Mouse (Mus musculus): ENCODE results near the gene Sik2.

DNA sequence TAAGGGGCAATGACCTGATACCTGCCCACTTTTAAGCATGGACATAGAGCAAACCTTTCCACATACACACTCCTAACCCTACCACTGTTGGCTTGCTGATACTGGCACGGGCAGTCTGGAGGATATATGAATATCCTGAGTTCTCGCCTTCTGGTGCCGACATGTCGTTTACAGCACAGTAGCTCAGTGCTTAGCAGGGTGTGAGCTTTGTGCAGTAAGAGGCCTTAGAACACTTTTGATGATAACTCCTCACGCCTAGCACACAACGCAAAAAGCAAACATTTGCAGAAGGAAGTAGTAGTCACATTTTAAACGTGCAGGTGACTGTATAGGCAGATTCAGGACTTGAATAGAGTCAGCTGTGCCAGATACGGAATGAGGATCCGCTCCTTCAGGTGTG, 159.1 kb downstream of the Sik2 start:
- TF ChIP-seq POLR2A (IDR thresholded peaks at IDR 0.05; ENCODE audit: insufficient read length, low read depth) (no peak), MYOG (IDR thresholded peaks at IDR 0.05; ENCODE audit: control insufficient read depth in 1 of 3, insufficient read depth in 1 of 3, insufficient read length in 2 of 3, low read depth in 2 of 3) (no peak)
